Mouse (Mus musculus): ENCODE measurements around the gene Thsd4.

The Thsd4 gene

DNA sequence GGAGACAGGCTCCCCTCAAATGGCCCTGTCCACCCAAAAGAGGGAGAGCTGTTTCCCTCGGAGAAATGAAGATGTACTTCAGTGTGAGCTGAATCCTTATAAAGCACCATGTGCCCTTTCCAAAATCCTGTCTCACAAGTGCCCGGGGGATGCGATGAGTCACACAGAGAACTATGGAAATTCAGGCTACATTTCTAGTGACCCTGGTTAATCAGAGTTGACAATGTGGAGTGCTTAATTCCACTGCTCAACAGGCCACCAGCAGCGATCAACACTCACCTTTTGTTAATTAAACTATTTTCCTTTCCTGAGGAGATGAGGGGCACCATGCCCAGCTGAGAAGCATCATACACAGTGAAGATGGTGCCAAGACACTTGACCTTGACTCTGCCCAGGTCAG lies 138.9 kb downstream of the Thsd4 start:
- DNase-seq (ENCODE audit: low read depth, low spot score), result no peak

GRCm38 (mm10) chr9:60382526-60382925 lies 139.3 kb downstream of the Thsd4 start:
- no peak for DNase-seq (ENCODE audit: low read depth, low spot score)

GRCm38 (mm10) chr9:60381010-60381409 lies 140.8 kb downstream of the Thsd4 start:
- DNase-seq (ENCODE audit: low read depth, low spot score), result no peak

DNA sequence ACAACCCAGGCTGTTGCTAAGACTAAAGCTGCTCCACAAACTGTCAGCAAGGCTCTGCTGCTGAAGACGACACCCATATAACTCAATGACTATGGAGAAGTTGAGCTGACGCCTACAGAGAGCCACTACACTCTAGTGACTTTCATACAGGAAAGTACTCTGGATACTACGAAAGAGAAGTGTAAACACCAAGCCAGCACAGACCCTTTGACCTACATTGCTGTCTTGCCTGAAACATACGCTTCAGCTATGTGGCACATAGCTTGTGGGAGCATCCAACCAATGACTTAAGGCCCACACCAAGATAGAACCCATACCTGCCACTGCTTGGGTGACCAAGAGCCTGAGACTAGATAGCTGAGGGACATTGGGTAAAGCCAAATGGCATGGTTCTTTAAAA lies 141.3 kb downstream of the Thsd4 start:
- no peak for DNase-seq (ENCODE audit: low read depth, low spot score)

DNA sequence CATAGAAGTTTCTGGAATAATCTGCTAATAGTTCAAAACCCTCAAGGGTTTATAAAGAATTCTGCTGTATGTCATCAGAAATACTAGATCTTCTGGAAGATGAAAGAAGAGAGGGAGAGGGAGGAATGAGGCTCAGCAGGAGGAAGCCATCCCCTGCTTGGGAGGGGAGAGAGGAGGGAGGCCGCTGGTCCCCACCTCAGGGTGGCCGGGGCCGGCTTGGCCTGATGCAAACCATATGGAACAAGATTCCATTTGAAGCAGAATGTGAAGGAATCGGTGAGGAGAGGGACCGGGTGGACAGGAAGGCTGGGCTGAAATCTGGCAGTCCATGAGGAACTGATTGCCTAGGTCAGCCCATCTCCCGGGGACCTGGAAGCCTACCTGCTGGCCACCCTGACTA lies 143.6 kb downstream of the Thsd4 start:
- DNase-seq (ENCODE audit: low read depth, low spot score), result no peak

GRCm38 (mm10) chr9:60373161-60373737 lies 148.6 kb downstream of the Thsd4 start:
- DNase-seq (ENCODE audit: low read depth, low spot score), result no peak

DNA sequence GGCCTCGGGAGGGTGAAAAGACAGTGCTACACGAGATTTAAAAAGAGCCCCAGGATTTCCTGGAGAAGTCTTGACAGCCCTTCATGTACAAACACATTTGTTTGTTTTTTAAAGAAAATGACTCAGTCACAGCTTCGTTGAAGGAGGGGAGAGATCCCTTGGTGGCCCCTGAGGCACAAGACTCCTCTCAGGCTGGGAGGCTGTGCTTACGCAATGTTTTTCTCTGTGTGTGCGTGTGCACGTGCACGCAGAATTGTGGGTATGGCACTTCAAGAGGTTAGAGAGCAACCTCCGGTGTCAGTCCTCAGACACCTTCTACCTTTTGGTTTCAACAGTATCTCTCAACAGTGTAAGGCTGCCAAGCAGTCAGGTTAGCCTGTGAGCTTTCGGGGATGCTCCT lies 153.3 kb downstream of the Thsd4 start:
- DNase-seq (ENCODE audit: low read depth, low spot score), result no peak

DNA sequence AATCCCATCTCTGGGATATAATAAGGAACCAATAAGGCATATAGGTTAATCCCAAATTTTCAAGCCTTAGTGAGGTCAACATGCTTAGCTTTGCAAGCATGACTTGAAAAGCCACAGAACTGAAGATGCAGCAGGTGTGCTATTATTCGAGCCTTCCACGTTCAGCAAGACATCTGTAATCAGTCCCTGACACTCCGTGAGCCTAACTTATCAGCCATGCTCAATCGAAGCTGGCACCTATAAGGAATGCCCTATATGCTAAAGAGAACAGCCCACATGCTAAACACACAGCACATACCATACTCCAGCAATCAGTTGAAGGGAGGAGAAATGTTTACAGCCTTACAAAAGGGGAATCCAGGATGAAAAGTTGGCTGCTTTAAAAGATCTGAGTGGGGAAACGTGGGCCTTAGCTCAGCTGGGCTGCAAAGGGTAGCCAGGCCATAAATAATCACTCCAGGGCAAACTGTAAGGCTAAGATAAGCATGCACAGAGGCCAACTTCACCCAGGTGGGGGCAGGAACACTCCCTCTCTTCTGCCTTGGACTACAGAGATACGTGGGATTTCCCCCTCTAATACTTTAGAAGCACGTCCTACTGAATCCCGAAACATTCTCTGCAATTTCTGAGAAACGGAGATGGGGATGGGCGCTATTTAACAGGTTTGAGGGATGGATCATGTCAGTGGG lies 154.1 kb downstream of the Thsd4 start:
- no peak for DNase-seq (ENCODE audit: low read depth, low spot score)

DNA sequence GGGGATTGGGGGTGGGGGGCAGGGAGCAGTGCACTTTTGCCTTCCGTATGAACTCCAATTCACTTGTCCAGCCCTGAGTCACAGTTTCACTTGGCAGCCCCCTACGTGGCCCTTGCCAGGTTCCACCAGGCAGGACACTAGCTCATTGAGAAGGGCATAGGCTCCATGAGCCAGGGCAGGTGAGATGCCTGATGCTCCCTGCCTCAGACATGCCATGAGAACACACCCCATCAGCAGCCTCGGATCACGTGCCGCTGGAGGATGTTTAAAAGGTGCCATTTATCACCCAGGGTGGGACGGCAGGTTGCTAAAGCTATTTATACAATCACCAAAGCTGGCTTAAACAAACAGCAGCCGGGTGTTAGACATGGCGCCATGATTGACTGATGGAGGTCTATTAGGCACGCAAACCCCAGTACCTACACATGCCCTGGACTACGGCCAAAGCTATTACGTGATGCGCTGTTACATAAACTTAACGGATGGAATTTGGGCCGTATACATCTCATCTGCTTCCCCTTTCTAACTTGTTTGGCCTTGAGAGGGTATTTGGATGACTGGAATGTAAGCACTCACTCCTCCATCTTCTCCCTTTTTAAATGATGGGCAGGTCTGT lies 157.6 kb downstream of the Thsd4 start:
- DNase-seq (ENCODE audit: low read depth, low spot score), result no peak

DNA sequence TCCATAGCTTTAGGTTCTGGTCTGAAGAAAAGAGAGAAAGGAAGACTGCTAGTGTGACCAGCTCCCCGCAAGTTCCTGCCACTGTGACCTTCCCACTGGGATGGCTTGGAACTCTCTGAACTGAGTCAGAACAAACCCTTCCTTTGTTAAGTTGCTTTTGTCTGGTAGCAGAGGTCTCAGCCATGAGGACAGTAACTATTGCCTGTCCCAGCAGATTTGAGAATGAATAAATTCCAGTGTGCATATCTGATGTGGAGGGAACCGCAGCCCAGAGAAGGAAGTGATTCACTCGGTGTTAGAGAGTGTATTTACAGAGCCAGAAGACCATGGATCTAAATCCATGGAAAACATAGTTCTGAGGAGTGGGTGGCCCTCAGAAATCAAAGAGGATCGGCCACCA lies 169.5 kb downstream of the Thsd4 start:
- DNase-seq (ENCODE audit: low read depth, low spot score), result no peak

- DNase-seq (ENCODE audit: low read depth, low spot score), result no peak
Measured at GRCm38 (mm10) chr9:60351153-60351552, 170.7 kb downstream of the Thsd4 start.

- DNase-seq (ENCODE audit: low read depth, low spot score), result no peak
Measured at GRCm38 (mm10) chr9:60336147-60336546, 185.7 kb downstream of the Thsd4 start.

DNA sequence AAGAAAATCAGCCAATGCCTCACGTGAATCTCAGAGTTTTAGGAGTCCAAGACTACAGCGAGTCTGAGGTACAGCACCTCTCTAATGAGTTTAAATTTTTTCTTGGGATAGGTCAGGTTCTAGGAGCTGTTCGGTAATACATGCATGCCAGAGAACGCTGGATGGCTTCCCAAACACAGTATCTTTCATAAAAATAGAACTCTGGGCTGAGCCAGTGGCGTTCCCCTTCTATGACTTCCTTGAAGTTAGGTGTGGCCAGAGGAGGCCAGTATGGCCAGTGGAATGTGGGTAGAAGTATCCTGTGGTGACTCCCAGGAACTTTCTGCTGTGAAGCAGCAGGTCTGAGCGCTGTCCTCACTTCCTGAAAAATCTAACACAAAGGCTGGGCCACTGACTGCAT lies 186.4 kb downstream of the Thsd4 start:
- DNase-seq (ENCODE audit: low read depth, low spot score), result no peak

DNA sequence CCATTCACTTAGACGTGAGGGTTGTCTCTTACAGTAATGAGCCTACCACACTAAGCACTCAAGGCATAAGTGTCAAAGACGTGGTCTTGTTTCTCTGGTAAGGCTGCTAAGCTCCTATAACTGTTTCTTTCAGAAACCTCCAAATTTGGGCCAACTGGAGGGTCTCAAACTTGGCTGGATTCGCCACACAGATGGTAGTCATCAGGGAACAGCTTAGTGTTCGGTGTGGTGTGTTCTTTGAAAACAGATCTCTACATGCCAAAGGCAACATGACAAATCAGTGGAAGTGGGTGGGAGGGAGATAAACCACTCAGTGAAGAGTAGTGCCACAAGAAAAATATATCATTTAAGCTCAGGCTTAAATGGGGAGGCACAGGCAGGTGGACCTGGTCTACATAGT lies 191.9 kb downstream of the Thsd4 start:
- no peak for DNase-seq (ENCODE audit: low read depth, low spot score)

- no peak for DNase-seq (ENCODE audit: low read depth, low spot score)
Measured at GRCm38 (mm10) chr9:60324716-60325115, 197.1 kb downstream of the Thsd4 start.

DNA sequence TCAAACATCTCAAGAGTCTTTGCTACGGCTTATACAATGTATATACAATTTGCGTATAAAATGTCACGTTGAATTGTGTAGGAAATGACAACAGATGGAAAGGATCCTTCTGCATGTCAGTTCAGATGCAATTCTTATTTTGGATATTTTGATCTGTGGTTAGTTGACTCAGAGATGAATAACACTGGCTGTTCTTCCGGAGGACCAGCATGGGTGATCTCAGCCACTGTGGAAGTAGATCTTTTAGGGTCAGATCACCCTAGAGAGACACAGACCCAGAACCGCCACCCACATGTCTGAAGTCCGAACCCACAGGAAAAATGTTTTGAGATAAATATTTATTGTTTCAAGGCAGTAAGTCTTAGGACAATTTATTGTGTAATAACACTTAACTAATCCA lies 198.4 kb downstream of the Thsd4 start:
- DNase-seq (ENCODE audit: low read depth, low spot score), result no peak

GRCm38 (mm10) chr9:60317291-60317690 lies 204.6 kb downstream of the Thsd4 start:
- DNase-seq (ENCODE audit: low read depth, low spot score), result no peak

GRCm38 (mm10) chr9:60316510-60316909 lies 205.3 kb downstream of the Thsd4 start:
- no peak for DNase-seq (ENCODE audit: low read depth, low spot score)

GRCm38 (mm10) chr9:60315533-60315932 lies 206.3 kb downstream of the Thsd4 start:
- no peak for DNase-seq (ENCODE audit: low read depth, low spot score)

- no peak for DNase-seq (ENCODE audit: low read depth, low spot score)
Measured at GRCm38 (mm10) chr9:60313661-60314060, 208.2 kb downstream of the Thsd4 start.

GRCm38 (mm10) chr9:60312670-60313069 lies 209.2 kb downstream of the Thsd4 start:
- DNase-seq (ENCODE audit: low read depth, low spot score), result no peak

DNA sequence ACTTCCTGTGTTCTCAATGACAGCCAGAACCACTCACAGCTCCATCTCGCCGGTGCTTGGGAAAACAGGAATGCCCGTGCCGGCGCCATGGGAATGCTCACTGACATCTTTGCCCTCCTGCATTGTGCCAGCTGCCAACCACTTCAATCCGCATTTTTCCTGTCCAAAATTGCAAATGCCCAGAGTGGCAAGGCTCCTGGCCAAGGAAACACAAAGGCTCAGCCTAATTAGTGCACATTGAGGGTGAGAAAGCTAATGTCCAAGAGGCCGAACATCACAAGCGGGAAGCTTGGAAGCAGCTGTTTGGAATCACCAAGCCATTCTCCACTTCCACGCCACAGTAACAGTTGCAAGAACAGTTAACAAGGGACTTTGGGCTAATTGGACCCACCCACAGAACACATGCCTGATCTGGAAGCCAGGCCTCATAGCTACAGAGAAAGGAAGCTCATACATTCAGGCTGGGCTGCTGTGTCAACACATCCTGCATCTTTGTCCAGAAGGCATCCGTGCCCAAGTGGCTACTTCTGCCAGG lies 210.2 kb downstream of the Thsd4 start:
- DNase-seq (ENCODE audit: low read depth, low spot score), result no peak

DNA sequence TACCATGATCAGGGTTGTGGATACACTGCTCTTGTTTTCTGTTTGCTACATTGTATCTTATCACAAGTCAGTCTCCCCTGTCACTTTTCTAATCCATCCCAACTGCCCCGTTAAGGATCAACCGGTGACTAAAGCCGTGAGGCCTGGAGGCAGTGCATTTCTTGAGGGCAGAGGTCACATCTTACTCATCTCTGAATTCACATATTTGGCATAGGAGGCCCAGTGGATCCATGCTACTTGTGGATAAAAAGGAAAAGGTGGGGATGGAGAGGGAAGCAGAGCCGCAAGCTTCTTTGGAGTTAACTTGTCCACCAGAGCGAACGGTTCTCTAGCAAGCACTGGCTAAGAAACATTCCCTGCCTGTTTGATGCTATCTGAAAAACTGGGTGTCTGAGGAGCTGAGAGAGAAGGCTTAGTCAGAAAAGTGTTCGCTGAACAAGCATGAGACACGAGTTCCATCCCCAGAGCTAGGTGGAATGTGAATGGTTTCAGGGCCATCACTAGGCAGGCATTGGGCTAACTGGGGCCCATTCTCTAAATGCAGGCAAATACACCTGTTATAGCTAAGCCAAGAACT lies 211.0 kb downstream of the Thsd4 start:
- no peak for DNase-seq (ENCODE audit: low read depth, low spot score)

Data from retina, adult 2 months (tissue).